Mouse (Mus musculus) lung, adult 10 weeks (tissue): Measurements from ENCODE around the gene Flg2. TPM values are rescaled to one million over a fixed set of nuclear protein-coding genes. Genes with fewer than 3 reads are reported as not detected.

Experiments used
- polyA plus RNA-seq: library from polyadenylated mRNA; stranded (reverse); fragments of 350-450 nt; fragmentation: Illumina TruSeq; extraction: RNeasy Lipid Tissue Mini Kit (QIAGEN cat#74804); gene quantifications from one replicate; pipeline ENCODE4 v1.2.3, GENCODE M21; 2014; ENCODE audit warnings: low read depth, low replicate concordance; ENCODE audit not compliant: insufficient read depth

Gene Flg2
- polyA plus RNA-seq, result not detected

DNA sequence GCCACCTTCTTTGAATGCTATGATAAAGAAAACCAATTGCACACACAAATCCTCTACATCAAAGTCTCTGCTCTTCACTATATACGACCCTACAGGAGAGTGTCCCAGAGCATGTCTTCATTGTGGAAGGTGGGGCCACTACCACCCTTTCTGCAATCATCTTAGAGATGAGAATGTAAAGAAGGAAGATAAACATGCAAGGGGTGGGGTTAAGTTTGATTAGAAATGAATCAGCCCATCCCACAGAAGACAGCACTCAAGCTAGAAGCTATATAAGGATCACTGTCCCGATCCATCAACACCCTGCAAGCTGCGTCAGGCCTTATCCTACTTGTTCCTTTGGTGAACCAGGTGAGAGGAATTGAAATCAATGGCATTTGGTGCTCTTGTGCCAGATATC is at the start of gene Flg2:
TSS of gene Flg2 (plus strand) at position 301 of the 400 bp plus-strand sequence.

Other genes starting within 250 kb of the Flg2 start
- gene Lce3d, start 239.9 kb upstream of the Flg2 start, polyA plus RNA-seq, result not detected
- not detected for gene Lce3e, start 230.2 kb upstream of the Flg2 start, polyA plus RNA-seq
- gene Lce3f, start 205.1 kb upstream of the Flg2 start, polyA plus RNA-seq, result not detected
- not detected for gene Crct1, start 181.6 kb upstream of the Flg2 start, polyA plus RNA-seq
- gene Lce1m, start 178.2 kb upstream of the Flg2 start, polyA plus RNA-seq, result not detected
- not detected for gene Gm4858, start 128.5 kb upstream of the Flg2 start, polyA plus RNA-seq
- gene Crnn, start 52.5 kb upstream of the Flg2 start, polyA plus RNA-seq, result not detected
- gene Flg, start 76.2 kb downstream of the Flg2 start, polyA plus RNA-seq, result not detected
- not detected for gene Hrnr, start 122.5 kb downstream of the Flg2 start, polyA plus RNA-seq
- 0.63 TPM for gene Rptn, start 196.4 kb downstream of the Flg2 start, polyA plus RNA-seq
- gene Tchh, start 245.1 kb downstream of the Flg2 start, polyA plus RNA-seq, result 0.97 TPM